Mouse (Mus musculus) right cerebral cortex, adult 18-20 months (tissue): ENCODE data around the gene Dock7.
A peak's percentile ranks its signal among the peaks of the same experiment; 100 is the strongest.

ENCODE experiments used
- DNase-seq: peaks from one replicate; pipeline ENCODE4 v3.0.0; 2022; ENCODE audit warnings: mixed read lengths

The Dock7 gene

DNA sequence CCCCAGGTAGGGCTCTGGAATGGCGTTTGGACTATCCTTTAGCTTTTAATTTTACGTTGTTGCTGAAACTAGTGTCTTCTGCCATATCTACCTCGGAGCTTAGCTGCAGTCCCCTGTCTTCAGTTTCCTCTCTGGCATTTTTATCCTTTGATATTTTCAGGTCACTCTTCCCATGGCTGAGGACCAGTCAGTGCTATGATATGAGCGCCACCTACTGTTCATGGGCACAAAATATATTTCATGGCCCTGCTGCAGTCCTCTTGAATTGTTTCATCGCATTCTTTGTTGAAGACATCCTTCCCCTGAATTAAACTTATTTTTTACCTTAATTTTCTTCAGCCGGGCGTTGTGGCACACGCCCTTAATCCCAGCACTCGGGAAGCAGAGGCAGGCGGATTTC lies 233.6 kb downstream of the Dock7 start:
- peak; percentile 37 for DNase-seq
